Mouse (Mus musculus) lung, postnatal 36 days (tissue): Measurements from ENCODE around the gene Gtf2h2.
"Not testable (repeated sequence)": the region's sequence is repeated elsewhere in the genome, so short reads cannot be mapped to it uniquely, and the experiment has no call there.

Experiments
- DNase-seq: peaks from one replicate; pipeline ENCODE4 v3.0.0; 2022; ENCODE audit warnings: mixed read lengths

Gtf2h2 gene

DNA sequence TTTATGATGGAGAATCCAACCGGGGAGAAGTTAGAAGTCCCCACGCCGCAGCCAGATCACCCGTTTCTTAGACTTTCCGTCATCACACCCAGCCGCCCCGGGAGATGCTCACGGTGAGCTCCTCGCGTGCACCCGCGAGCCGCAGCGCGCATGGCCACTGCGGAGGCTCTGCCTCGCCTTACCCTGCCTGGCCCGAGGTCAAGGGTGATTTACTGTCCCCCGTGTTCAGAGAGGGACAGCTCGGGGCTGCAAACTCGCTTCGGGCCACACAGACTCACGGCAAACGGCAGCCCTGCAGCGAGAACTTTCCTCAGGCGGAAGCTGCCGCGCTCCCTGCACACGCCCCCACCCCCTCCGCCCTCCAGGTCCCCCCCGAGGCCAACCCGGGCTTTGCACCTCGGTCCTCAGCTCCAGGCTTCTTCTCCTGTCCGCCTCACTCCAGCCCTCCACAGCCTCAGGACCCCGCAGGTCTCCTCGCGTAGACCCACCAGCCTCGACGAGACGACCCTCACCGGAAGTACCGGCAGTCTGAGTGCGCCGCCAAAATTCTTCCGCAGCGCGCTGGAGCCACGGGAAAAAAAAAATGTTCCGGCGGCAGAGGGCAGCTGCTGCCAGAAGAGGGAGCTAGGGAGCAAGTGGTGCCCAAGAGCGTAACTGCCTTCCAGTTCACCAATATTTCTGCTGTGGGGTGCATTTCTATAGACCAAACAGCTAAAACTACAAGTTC is at the start of gene Gtf2h2:
Gene Gtf2h2 (minus strand): TSS at position 519 of the 727 bp plus-strand sequence.
- peak; percentile 80 for DNase-seq

DNA sequence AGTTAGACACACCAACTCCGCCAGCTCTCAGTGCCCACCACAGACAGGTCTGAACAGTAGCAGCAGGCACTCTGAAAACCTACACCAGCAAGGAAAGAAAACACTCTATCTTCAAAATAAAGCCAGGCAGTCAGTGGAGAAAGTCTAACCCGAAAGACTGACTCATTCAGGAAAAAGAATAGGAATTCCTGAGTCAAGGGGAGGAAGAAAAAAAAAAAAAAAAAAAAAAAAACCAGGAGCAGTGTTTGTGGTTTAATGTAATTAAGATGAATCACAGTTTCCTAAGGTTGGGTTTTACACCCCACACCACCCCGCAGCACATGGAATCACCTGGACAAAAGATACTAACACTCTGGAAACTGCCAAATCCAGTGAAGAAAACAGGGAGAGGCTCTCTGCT is 43.8 kb upstream of the Gtf2h2 start:
- no peak for DNase-seq

DNA sequence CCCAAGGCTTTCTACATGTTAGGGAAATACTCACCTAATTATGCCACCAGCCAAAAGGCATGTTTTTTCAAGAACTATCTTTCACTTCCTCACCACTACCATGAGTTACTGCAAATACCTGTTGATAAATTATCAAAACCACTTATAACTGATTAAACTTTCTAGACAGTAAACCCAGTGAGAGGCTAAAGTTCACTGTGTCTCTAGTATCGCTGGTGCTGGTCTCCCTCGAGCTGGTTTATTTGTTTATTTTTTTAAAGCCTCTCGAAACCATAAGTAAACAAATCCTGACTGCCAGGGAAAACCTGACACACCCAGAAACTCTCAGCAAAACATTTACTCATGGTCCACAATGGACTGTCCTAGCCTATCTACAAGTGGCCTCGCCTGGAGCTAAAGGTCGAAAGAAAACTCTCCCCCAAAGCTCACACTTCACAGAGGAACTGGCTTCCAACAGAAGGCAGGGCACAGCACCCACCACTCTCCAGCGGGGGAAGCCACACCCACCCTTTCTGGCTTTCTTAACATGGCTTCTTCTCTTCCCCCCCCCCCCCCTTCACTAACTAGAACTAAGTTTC is 40.5 kb upstream of the Gtf2h2 start:
- DNase-seq: peak; percentile 75

DNA sequence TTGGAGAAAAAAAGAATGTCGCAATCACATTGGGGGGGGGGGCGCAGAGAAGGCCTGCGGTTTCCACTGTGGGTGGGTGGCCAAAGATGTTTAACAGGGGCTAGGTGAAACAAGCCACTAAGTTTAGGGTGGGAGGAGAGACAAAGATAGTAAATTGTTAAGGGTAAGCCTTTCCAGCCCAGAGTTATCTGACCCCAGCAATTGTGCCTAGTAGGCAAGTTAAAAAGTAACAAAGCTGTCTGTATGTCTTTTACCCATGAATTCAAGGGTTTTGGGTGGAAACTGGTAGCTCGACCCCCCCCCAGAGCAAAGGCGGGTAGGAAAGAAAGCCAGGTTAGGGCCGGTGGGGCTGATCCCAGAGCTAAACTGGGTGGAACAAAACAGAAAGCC is 34.3 kb upstream of the Gtf2h2 start:
- DNase-seq: no peak

DNA sequence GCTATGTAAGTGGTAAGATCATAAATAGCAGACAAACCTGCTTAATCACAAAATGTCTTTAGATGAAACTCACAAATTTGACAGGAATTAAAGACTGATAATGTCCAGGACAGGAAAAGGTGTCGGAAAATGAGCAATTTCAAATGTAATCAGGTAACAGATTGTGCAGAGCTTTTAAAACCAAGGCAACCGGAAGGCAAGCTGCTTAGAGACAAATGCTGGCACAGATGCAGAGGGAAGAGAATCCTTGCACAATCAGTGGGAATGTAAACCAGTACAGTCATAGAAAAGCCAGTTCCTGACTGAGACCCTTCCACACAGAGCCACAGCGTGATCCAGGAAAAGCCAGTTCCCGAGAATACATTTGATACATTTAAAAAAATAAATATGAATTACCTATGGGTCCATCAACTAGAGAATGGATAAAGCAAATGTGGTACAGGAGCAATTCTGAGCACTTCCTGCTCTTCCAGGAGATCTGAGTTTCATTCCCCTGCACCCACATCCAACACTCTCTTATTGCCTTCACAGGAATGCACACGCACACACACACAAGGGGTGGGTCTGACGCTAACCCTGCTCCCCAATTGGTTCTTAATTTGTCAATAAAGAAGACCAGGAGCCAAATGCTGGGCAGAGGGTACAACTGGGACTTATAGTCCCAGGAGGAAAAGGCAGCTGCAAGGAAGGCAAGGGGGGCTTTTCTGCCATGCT is 33.7 kb upstream of the Gtf2h2 start:
- peak; percentile 43 for DNase-seq

DNA sequence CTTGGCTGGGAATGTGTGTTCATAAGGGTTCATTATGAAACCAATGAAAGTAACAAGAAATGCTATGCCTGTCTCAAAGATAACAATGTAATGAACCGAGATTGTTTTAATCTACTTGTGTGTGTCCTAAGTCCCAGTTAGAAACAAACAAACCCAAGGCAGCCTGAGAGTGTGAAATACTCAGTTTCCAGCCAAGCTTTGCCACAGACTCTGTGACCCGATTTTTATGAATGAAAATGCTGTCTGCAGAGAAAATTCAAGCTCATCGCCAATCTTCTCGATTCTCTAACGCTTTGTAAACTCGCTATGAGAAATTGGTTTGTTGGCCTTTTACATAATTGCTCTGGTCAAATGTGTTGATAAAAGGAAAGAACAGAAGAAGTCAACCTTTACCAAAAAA is 32.5 kb upstream of the Gtf2h2 start:
- DNase-seq: no peak

DNA sequence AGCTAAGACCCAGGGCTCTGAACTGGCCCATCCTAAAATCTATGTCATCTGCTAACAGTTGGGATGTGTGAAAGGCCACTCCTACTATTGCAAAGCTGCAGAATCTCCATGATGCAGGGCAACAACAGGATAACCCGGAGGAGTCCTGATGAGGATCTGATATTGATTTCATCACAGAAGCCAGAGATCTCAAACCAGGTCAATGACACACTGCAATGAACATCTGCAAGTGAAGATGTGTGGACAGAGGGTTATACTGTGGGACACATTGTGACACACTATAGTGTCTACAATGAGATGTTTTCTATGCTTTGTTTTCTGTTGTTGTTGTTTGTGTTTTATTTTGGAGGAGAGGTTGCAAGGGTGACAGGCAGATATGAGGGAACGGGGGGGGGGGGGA is 31.3 kb upstream of the Gtf2h2 start:
- DNase-seq: no peak

DNA sequence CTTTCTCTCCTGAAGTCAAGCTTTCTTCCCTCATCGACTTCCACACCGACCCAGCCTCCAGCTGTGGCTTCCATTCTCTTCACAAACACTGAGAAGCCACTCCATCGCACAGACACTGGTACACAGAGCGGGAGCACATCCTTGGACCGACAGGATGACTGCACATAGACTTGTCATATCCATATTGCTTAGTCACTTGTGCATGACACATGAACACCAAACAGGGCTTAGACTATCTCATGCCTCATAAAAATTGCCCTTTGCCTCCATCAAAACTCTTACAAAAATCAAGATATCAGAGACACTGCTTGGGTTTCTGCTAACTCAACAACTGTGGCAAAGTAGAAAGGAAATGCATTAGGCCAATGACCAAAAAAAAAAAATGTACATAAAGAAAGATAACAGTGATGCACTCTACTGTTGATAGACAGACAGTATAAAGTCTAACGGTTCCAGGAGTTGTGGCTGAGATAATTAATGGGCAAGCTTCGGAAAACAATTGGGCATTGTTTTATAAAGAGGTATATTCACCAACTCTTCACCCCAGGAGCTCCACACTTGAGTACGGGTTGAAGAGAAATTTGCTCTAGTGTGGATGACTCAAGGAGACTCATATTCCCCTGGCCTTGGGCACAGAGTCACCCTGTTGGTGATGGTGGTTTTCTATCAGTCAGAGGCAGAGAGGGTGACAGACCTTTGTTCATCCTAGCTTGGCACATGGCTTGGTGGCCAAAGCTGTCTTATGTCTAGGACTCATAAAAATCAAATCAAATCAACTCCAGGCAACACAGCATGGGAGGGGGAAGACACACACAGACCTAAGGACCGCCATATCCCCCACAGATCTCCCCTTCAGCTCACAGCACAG is 29.6 kb upstream of the Gtf2h2 start:
- no peak for DNase-seq

DNA sequence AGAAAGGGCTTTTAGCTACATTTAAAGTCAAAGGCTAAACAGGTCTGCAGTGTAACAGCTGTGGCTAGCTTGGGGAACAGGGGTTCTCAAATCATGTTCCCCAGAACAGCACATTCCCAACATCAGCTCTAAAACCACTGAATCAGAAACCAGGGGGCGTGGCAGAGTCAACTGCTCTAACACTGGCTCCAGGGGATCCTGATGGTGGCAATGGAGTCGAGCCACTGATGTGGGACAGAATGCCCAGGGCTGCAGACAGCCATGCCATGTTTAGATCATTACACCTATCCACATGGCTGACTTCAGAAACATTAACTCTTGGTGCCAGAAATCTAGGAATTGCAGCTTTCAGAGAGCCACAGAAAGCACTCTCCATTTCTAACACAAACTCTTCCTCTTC is 26.8 kb upstream of the Gtf2h2 start:
- DNase-seq: no peak

DNA sequence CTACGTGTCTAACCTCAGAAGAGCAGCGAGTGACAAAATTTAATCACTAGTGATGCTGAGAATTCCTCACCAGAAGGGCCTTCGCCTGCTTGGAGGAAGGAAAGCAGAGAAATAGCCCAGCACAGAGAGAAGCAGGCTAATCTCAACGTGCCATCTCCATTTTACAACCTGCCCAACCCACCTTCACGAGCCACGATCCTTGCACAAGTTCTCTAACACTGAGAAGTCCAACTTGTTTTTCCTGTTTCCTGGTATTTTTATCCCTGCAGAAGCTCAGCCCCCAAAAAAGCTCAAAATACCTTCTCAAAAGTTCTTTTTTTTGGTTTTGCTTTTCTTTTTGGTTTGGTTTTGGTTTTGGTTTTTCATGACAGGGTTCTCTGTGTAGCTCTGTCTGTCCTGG is 25.8 kb upstream of the Gtf2h2 start:
- DNase-seq: peak; percentile 31

DNA sequence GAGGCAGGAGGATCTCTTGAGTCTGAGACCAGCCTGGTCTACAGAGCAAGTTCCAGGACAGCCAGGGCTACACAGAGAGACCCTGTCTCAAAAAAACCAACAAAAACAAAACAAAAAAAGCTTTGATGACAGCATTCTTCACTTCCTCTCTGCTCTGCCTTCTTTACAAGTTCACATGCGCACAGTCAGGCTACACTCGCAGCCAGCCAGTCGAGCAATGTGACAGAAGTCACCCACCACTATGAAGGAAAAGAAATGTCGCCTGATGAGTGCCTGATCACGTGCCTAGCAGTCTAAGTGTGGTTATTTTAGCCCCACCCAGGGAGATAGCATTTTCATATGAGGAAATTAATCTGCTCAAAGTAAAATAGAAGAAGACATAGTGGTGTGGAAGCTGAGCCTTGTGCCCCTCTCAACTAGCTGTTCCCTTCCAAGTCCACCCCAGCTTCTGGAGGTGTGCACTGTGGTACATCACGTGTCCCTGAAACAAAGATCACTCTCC is 25.3 kb upstream of the Gtf2h2 start:
- DNase-seq: no peak

DNA sequence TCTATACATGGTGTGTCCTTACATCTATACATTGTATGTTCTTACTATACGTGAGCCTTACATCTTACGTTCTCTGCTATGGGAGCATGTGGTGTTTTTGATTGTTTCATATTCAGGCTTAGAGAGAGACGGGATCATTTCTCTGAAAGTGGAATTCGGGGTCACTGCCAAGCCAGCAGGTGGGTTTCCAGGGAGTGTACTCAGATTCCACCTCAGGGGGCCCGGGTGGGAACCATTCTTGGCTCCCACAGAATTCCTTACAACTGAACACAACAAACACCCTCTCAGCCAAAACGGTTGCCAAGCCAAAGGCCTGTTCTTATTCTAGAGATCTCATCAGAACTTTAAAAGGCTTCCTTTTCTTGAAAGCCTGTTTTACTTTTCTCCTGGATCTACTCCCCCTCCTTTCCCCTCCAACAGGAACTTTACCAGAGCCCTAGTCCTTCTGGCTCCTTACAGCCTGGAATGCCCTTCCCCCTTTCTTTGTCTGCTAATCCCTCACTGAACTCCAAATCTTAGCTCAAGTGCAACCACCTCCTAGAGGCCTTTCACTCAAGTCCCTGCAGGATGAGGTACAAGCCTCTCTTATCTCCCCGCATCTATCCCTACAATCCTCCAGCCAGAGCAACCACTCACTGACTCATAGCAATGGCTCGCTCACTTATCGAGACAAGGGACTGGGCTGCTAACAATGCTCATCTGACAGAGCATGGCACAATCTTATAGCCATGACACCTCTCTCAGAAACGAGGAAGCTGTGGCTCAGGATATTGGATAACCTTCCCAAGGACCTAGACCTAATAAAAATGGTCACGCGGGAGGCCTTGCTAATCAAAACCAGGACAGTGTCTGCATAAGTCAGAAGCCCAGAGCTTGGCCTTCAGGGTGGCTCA is 24.1 kb upstream of the Gtf2h2 start:
- DNase-seq: peak; percentile 37

DNA sequence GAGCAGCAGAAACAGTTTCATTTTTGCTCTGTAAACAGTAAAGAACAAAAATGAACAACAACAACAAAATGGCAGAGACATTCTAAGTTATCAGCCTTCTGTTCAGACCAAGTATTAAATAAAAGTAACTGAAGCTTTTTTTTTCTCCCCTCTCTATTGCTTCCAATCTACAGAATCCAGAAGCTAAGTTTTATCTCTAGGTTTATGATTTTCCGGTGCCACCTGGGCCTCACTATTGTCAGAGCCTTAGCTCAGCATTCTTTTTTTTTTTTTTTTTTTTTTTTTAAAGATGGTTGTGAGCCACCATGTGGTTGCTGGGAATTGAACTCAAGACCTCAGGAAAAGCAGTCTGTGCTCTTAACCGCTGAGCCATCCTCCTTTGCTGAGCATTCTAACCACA is 20.4 kb upstream of the Gtf2h2 start:
- DNase-seq: no peak

DNA sequence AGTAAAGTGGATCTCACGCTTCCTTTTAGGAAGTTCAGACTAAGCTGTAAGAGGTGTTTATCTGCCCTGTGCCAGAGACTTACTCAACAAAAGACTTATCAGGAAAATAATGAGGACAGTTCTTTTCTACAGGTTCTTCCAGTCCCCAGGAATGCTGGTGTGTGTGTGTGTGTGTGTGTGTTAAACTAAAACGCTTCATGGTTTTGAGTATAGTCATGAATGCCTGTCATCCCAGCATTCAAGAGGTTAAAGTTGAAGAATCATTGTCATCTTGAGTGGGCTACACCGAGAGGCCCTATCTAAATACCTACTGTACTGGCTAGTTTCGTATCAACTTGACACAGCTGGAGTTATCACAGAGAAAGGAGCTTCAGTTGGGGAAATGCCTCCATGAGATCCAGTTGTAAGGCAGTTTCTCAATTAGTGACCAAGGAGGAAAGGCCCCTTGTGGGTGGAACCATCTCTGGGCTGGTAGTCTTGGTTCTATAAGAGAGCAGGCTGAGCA is 19.5 kb upstream of the Gtf2h2 start:
- DNase-seq: no peak

DNA sequence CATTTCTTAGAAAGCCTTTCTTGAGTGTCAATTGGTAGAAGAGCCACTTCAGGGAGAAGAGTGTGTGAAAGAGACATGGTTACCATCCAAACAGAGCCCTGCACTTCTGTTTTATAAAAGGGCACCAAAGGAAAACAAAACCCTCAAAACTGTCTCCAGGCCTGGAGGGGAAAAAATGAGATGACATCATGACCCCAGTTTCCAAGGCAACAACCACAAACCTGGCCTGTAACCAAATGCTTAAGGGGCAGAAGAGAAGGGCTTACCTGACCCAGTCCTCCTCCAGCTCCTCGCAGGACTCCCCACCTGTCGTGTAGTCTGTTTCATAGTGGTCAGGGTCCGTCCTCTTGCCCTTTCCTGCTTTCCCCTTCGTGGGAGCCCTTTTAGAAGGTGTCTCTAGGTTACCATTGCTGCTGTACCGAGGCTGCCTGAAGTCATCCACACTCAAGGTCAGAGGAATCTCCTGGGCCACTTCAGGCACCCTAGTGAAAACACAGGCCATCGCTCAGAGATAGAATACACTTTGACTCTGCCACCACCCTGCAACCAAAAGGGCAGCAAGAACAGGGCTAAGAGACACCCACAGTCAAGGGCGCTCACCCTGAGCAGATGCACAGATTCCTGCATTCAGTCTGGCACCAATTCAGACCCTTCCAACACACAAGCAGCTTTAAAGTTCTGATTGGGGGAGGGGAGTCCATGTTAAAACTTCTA is 18.9 kb upstream of the Gtf2h2 start:
- DNase-seq: peak; percentile 58

DNA sequence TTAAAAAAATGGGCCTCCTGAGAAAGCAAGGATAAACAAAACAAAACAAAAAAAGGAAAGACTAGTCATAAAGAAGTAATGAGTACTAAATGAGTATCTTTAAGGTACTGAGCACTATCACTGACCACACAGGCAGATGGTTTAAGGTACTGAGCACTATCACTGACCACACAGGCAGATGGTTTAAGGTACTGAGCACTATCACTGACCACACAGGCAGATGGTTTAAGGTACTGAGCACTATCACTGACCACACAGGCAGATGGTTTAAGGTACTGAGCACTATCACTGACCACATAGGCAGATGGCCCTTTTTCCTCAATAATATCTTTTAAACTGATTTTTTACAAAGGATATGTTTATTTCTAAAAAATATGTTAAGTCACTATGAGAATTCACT is 7.2 kb upstream of the Gtf2h2 start:
- DNase-seq: not testable (repeated sequence)

DNA sequence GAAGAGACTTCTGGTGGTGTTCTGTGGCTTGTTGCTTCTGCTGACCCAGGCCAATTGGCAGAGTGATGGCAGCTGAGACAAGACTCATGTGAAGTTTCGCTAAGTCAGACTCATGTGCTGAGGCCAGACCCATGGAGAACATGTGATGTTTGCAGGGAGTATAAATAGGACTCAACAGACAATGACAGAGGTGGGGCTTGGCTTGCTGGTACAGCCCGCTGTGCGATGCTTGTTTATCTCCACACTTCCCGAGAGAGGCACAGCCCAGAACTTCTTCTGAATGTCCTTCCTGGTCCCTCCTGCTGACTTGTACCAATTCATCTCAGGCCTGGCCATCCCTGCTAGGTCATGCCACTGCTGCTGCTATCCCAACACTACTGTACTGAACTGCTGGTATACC is 3.0 kb upstream of the Gtf2h2 start:
- peak; percentile 82 for DNase-seq

DNA sequence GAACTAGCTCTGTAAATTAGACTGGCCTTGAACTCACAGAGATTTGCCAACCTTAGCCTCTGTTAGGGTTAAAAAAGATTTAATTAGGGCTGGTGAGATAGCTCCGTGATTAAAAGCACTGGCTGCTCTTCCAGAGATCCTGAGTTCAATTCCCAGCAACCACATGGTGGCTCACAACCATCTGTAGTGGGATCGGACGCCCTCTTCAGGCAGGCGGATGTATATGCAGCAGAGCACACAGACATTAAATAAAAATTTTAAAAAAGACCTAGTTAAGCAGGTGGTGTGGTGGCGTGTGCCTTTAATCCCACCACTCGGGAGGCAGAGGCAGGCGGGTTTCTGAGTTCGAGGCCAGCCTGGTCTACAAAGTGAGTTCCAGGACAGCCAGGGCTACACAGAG is 2.0 kb upstream of the Gtf2h2 start:
- DNase-seq: not testable (repeated sequence)

DNA sequence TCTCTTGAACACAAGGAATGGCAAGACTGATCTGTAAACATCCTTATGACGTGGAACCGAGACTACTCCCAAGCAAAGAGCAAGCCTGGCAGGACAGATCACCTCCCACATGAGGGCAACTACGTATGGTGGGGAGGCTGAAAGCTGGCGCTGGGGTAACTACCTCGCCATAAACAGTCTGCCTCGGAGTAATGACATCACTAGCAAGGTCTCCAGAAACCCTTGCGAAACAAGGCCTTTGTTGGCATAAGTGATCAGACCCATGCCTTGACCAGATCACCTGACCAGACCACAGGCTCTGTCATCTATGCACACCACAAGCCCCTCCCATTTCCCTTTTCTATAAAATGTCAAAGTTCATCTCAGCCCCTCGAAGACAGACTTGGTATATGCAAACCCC is 934 bp upstream of the Gtf2h2 start:
- peak; percentile 25 for DNase-seq

DNA sequence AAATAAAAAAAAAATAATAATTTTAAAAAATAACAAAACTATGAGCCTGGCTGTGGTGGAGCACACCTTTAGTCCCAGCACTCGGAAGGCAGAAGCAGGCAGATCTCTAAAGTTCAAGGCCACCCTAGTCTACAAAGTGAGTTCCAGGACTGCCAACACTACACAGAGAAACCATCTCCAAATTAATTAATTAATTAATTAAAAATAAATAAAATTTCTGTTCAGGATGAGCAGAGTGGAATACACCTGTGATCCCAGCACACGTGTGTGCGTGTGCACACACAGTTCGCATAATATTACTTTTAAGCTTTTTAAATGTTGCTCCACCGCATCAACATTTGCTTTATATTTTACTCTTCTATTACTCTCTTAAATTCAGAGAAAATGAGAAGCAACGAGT is 756 bp downstream of the Gtf2h2 start:
- DNase-seq: no peak

DNA sequence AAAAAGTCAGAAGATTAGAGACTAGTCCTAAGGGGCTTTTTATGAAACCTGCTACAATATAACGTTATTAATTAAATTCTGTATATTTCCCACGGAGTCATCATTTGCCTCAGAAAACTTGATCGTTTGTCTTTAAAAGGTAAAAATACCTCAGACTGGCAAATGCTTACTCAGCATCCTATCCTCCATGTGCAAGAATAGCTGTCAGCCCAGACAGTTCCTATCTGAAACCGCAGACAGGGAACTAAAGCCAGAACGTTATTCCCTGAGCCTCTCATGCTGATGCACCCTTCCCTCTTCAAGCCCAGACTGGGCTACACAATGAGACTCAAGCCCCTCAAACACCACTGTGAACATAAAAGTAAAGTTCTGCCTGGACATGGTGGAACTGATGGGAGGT is 2.0 kb downstream of the Gtf2h2 start:
- DNase-seq: no peak
